Mouse (Mus musculus): ENCODE measurements around the gene Nsg2.

DNA sequence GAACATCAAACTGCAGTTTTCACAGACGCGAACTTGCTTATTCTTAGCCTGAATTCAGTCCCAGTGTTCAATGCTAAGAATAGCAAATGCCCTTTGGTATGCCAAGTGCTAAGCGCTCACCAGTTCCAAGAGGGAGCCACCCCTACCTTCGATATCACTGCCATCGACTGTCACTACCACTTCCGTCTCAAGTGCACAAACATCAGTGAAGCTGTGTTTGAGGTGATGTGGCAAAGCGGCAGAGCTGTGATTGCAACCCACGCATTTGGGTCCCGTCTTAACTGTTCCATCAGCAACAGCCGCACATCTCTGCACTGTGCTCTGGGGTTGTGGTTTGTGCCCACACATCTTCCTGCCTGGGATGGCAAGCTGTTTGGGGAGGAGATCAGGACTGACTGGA, 61.6 kb downstream of the Nsg2 start:
- TF ChIP-seq CTCF (IDR thresholded peaks at IDR 0.05; ENCODE audit: insufficient read depth, low read length), result no peak
- TF ChIP-seq POLR2A (IDR thresholded peaks at IDR 0.05; ENCODE audit: borderline replicate concordance, extremely low read depth, low read depth, low read length), result no peak
